Mouse (Mus musculus): Measurements from ENCODE around the gene Fry.
A peak's percentile ranks its signal among the peaks of the same experiment; 100 is the strongest.

The Fry gene

DNA sequence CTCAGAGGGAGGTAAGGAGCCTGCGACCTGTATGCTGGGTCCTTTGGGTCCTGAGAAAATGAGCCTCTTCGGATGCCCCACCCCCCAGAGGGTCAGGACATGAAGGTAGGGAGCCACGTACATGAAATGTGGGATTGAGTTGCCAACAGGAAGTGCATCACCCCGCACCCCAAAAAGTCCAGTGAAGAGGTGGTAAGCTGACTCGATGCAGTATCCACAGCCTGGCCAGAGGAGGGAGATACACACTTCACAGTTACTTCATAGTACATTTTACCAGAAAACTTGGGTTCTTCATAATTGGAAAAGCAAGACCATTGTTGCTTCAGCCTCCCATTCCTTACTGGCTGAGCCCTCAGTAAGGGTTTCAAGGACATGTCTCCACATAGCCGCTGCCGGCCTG is 266.8 kb downstream of the Fry start:
- no peak for DNase-seq (ENCODE audit: low read depth, low spot score)

DNA sequence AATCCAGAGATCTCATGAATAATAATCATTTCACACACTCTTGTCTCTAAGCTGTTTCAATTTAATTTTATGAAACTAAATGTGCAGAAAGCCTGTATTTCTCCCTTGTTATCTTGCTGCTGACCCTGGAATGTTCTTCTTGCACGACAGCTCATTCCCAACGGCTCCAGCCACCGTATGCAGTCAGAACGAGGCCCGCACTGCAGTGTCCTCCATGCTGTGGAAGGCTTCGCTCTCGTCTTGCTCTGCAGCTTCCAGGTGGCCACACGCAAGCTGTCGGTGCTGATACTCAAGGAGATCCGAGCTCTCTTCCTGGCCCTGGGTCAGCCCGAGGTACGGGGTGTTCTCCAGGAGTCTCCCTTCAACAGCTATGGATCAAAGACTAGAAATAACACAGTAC is 270.2 kb downstream of the Fry start:
- no peak for DNase-seq (ENCODE audit: low read depth, low spot score)

DNA sequence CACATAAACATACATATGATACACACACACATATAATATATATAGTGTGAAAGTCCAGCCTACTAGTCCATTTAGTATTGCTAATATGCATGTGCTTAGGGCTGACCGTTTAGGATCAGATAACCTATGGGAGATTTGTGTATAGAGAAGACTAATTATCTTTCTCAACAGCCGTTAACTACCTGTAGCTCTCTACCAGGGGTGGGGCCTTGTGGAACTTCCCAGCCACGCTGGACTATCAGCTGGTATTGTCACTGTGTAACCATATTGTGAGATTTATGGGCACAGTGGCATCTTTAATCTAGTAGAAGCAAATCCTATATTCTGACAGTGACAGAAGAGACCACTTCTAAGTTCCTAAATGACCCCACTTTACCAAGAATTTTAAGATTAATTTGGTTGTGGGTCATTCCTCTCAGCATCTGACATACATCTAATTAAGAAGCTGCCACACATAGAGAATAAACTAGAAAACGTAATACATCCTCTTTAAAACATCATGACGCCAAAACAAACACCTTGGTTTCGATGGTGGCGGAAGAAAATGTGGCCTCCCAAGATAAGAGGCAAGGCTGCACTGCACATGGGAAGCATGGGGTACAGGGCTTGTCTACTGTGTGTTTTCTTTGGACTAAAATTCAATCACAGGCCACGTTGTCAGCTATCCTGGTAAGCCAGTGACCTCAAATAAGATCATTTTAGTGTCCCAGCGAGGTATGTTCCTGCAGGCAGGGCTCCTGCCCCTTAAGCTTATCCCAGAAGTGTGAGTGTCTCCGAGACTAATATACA is 271.3 kb downstream of the Fry start:
- DNase-seq (ENCODE audit: low read depth, low spot score) = no peak

DNA sequence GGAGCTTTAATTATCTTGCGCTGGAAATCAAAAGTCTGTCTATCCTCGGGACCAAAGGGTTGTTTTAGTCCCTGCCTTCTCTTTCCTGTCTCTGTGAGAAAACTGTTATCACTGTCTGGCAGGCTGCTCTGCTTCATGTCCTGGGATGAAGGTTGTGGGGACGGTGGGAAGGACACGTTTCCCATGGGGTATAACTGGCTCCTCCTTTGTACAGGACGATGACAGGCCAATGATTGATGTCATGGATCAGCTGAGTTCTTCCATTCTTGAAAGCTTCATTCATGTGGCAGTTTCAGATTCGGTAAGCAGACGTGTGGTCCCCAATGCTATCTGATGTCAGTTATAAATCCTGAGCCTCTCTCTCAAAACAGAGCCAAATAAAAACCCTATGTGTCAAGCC is 272.0 kb downstream of the Fry start:
- DNase-seq (ENCODE audit: low read depth, low spot score) = no peak

GRCm38 (mm10) chr5:150394645-150395044 is 276.2 kb downstream of the Fry start:
- no peak for DNase-seq (ENCODE audit: low read depth, low spot score)

DNA sequence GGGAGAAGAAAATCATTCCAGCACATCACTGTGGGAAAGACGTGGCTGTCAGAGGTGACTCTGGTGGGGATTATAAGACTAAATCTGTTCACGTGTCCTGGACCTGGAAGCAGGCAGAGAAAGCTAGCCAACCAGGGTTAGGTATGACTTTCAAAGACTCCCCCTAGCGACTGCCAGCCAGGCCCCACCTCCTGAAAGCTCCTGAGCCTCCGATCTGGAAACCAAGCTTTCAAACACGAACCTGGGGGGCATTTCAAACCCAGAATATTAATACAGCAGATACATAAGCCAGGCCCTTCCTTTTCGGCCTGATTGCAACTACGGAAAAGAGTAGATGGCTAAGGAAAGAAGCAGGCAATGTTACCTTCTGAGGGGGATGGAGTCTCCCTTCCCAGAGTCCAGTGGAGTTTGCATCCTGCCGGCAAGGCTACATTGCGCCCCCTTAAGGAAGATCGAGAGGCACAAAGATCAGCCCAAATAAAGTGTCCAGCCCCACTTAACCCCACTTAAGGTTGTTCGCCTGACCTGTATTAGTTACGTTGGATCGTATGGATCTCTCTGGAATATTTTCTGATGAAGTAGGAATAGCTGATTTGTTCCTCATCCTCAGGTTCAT is 284.5 kb downstream of the Fry start:
- peak; percentile 52 for DNase-seq (ENCODE audit: low read depth, low spot score)

- no peak for DNase-seq (ENCODE audit: low read depth, low spot score)
Observed at GRCm38 (mm10) chr5:150404867-150405266, 286.4 kb downstream of the Fry start.

- no peak for DNase-seq (ENCODE audit: low read depth, low spot score)
Observed at GRCm38 (mm10) chr5:150408979-150409378, 290.5 kb downstream of the Fry start.

- peak; percentile 42 for DNase-seq (ENCODE audit: low read depth, low spot score)
Observed at GRCm38 (mm10) chr5:150409451-150410045, 291.1 kb downstream of the Fry start.

GRCm38 (mm10) chr5:150412750-150413450 is 294.5 kb downstream of the Fry start:
- no peak for DNase-seq (ENCODE audit: low read depth, low spot score)

DNA sequence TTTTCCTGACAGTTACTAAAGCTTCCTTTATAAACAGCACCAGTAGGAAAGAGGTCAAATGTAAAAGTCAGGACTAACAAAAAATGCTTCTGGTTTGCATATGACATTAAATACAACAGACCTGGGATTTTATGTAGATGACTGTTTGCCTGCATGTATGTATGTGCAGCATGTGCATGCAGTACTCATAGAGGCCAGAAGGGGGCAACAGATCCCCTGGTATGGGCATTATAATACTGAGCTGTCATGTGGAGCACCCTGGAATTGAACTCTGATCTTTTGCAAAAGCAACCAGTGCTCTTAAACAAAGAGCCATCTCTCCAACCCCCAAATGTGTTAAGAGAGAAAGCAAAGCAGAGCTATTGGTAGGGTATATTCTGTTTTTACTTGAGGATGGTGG is 296.4 kb downstream of the Fry start:
- DNase-seq (ENCODE audit: low read depth, low spot score) = no peak

DNA sequence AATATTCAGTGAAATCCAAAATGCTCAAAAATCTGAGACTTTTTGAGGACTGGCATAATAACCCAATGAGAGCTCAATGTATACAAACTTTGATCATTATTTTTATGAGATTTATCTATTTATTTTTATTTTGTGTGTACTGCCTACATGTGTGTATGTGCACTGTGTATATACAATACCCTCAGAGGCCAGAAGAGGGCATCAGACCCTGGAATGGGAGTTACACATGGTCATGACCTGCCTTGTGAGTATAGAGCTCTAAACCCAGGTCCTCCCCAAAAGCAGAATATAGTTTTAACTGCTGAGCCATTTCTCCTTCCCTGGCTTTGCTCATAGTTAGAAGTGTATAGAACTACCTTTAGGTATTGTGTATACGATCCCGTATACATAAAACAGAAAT is 298.8 kb downstream of the Fry start:
- DNase-seq (ENCODE audit: low read depth, low spot score) = no peak

- DNase-seq (ENCODE audit: low read depth, low spot score) = no peak
Observed at GRCm38 (mm10) chr5:150418035-150418434, 299.6 kb downstream of the Fry start.

GRCm38 (mm10) chr5:150425038-150425437 is 306.6 kb downstream of the Fry start:
- peak; percentile 30 for DNase-seq (ENCODE audit: low read depth, low spot score)

GRCm38 (mm10) chr5:150426595-150426994 is 308.1 kb downstream of the Fry start:
- peak; percentile 78 for DNase-seq (ENCODE audit: low read depth, low spot score)

DNA sequence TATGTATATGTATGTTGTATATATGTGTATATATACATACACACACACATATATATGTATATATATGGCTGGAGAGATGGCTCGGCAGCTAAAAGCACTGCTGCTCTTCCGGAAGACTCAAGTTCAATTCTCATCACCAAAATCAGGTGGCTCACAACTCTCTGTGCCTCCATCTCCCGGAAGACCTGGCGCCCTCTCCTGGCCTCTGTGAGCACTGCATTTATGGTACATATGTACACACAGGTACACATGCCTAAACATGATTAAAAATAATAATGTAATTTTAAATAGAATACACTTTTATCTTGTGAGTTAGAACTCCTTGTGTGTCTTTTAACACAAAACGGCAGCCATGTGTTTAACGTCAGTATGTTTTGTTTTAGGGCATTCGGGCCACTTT is 312.8 kb downstream of the Fry start:
- peak; percentile 20 for DNase-seq (ENCODE audit: low read depth, low spot score)

DNA sequence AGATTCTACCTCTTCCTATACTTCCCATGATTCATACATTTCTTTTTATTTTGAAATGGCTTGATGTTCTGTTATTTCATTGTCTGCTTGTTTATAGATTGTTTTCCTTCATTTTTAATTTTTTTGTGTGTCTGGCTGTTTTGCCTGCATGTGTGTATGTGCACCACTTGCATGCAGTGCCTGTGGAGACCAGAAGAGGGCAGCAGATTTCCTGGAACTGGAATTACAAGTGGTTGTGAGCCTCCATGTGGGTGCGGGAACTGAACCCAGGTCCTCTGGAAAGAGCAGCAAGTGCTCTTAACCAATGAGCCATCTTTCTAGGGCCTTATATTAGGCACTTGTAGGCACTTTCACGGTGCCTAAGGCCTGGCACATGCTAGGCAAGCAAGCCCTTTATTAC is 314.5 kb downstream of the Fry start:
- DNase-seq (ENCODE audit: low read depth, low spot score) = no peak

- peak; percentile 93 for DNase-seq (ENCODE audit: low read depth, low spot score)
Observed at GRCm38 (mm10) chr5:150436629-150437389, 318.4 kb downstream of the Fry start.

GRCm38 (mm10) chr5:150441690-150442089 is 323.2 kb downstream of the Fry start:
- peak; percentile 74 for DNase-seq (ENCODE audit: low read depth, low spot score)

- no peak for DNase-seq (ENCODE audit: low read depth, low spot score)
Observed at GRCm38 (mm10) chr5:150451281-150452003, 333.0 kb downstream of the Fry start.
